Mouse (Mus musculus) kidney, adult 2 months (tissue): ENCODE results near the gene Otub2. TPM values are rescaled to one million over a fixed set of nuclear protein-coding genes. Genes with fewer than 3 reads are reported as not detected.

Experiments
- DNase-seq: peaks from one replicate; pipeline ENCODE4 v3.0.0; 2021
- H3K27ac ChIP-seq: fragments of 200-500 bp; 2 replicates; pipeline ENCODE4 v1.5.1; 2012; ENCODE audit warnings: low read depth, low read length, control low read depth, inconsistent platforms; ENCODE audit not compliant: insufficient read depth
- H3K27me3 ChIP-seq: fragments of 200-500 bp; replicated peaks from 2 replicates; pipeline ENCODE4 v1.6.1; 2012; ENCODE audit warnings: mild to moderate bottlenecking, moderate library complexity, low read length, inconsistent platforms; ENCODE audit not compliant: control insufficient read depth, insufficient read depth
- H3K36me3 ChIP-seq: fragments of 200-500 bp; 2 replicates; pipeline ENCODE4 v1.6.1; 2012; ENCODE audit warnings: mild to moderate bottlenecking, moderate library complexity, low read length, inconsistent platforms; ENCODE audit not compliant: control insufficient read depth, insufficient read depth
- H3K4me1 ChIP-seq: fragments of 200-500 bp; 2 replicates; pipeline ENCODE4 v1.6.1; 2011; ENCODE audit warnings: low read length; ENCODE audit not compliant: control insufficient read depth, insufficient read depth
- H3K4me3 ChIP-seq: fragments of 200-500 bp; 2 replicates; pipeline ENCODE4 v1.5.1; 2011; ENCODE audit warnings: mild to moderate bottlenecking, low read depth, low read length, control low read depth; ENCODE audit not compliant: insufficient read depth
- CTCF ChIP-seq: fragments of 200-500 bp; conservative IDR thresholded peaks from 2 replicates; pipeline ENCODE4 v1.5.1; 2011; ENCODE audit warnings: low read depth, mild to moderate bottlenecking, control low read depth, low read length, moderate library complexity, mixed read lengths; ENCODE audit not compliant: insufficient read depth, insufficient read length
- POLR2A ChIP-seq: fragments of 200-500 bp; IDR thresholded peaks from one replicate; pipeline ENCODE4 v1.6.1; 2011; ENCODE audit warnings: low read depth, low read length, control low read depth
- WGBS: fragments of 180-500 bp; shearing (Covaris S2); methylation state at CpG from one replicate; pipeline ENCODE4 v1.1.7; 2018; 5-methylcytosine and 5-hydroxymethylcytosine counted together
- polyA plus RNA-seq: library from polyadenylated mRNA; depleted of rRNA; stranded (reverse); fragments of >200 nt; gene quantifications from 2 replicates; pipeline ENCODE4 v1.2.3, GENCODE M21; 2012

Gene Otub2
- polyA plus RNA-seq, 1 experiment, result 3.9 TPM

DNA sequence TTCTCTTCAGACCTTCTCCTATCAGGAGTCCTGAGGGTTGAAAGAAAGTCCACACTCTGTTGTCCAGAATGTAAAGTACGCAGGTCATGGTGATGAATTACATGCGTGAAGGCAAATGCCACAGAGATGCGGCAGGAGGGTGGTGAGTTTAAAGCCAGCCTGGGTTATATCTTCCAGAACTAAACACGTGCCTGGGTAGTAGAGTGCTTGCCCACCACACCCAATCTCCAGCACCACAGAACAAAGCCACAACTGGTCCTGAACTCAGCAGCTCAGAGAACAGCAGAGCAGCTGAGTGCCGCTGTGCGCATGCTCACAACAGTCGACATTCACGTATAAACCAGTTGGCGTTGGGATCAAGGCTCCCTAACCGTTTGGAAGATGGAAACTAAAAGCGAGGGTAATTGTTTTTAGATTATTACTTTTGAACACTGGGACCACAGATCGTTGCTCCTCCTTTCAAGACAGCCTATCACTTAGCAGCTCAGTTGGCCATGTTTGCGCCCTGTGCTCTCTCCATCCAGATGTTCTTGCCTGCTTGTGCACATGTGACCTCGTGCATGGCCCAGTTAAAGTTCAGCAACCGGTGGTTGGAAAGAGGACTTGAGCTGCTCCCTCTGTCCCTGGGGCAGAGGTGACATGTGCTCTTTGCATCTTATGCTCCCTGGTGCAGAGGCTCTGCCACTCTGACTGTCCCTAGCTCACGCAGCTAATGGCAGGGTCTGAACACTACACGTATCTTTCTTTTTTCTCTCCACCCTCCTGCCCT, 26.8 kb upstream of the Otub2 start:
- WGBS, result 88% methylated on average over 17 of the region's 17 CpGs
- Histone ChIP-seq H3K27me3 (no peaks in the 10 kb centered on the region), H3K27ac (no peak overlapping the region)

GRCm38 (mm10) chr12:103362336-103362735, 26.1 kb upstream of the Otub2 start:
- TF ChIP-seq POLR2A (no peak), CTCF (no peak)
- 82% methylated on average over 3 of the region's 3 CpGs for WGBS
- no peaks in the 10 kb centered on the region for H3K27me3 ChIP-seq
- H3K27ac ChIP-seq, result no peak overlapping the region
- H3K4me3 ChIP-seq, result no peak overlapping the region
- DNase-seq, result no peak
- H3K36me3 ChIP-seq, result no peaks in the 10 kb centered on the region
- H3K4me1 ChIP-seq, result no peaks in the 10 kb centered on the region

More for the DNA sequence above, 26.8 kb upstream of the Otub2 start:
- no peaks in the 10 kb centered on the region for H3K36me3 ChIP-seq
- DNase-seq, result no peak
- no peak for TF ChIP-seq POLR2A
- H3K4me3 ChIP-seq, result no peak overlapping the region
- H3K4me1 ChIP-seq, result no peaks in the 10 kb centered on the region

DNA sequence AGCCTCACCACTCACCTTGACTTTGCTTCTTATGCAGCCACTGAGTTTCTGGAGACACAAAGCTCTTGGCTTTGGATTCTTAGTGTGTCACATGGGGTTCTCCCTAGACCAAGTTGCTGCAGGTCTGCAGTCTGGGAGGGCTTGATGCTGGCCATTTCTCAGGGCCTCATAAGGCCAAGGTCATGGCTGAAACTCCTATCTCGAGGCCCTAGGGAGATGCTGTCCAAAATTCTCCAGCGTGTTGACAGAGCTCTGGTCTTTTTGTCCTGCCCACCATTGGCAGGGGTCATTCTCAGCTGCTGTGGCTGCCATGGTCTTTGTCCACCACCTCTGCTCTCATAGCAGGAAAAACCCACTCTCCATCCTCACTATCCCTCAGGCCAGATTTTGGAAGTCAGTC, 21.3 kb upstream of the Otub2 start:
- no peaks in the 10 kb centered on the region for H3K27me3 ChIP-seq
- DNase-seq, result no peak
- no peak overlapping the region for H3K27ac ChIP-seq
- H3K36me3 ChIP-seq, result no peaks in the 10 kb centered on the region
- TF ChIP-seq CTCF (no peak), POLR2A (no peak)
- H3K4me3 ChIP-seq, result no peak overlapping the region
- 78% methylated on average over 2 of the region's 2 CpGs for WGBS
- H3K4me1 ChIP-seq, result no peaks in the 10 kb centered on the region

- peak; percentile 46 for DNase-seq
- TF ChIP-seq POLR2A (no peak), CTCF (peak; percentile 57)
- no peaks in the 10 kb centered on the region for H3K36me3 ChIP-seq
Measured at GRCm38 (mm10) chr12:103367620-103368325, 20.7 kb upstream of the Otub2 start.

GRCm38 (mm10) chr12:103368326-103368669, 20.2 kb upstream of the Otub2 start:
- Histone ChIP-seq H3K4me3 (no peak overlapping the region), H3K4me1 (no peaks in the 10 kb centered on the region), H3K27me3 (no peaks in the 10 kb centered on the region), H3K27ac (no peak overlapping the region), H3K36me3 (no peaks in the 10 kb centered on the region)
- TF ChIP-seq CTCF (no peak), POLR2A (no peak)
- DNase-seq, result no peak
- 72% methylated on average over 7 of the region's 7 CpGs for WGBS

More at GRCm38 (mm10) chr12:103367620-103368325, 20.7 kb upstream of the Otub2 start:
- H3K4me1 ChIP-seq, result no peaks in the 10 kb centered on the region
- H3K27ac ChIP-seq, result no peak overlapping the region
- no peaks in the 10 kb centered on the region for H3K27me3 ChIP-seq
- 17% methylated on average over 18 of the region's 18 CpGs for WGBS
- no peak overlapping the region for H3K4me3 ChIP-seq

GRCm38 (mm10) chr12:103368777-103369176, 19.7 kb upstream of the Otub2 start:
- no peaks in the 10 kb centered on the region for H3K4me1 ChIP-seq
- H3K4me3 ChIP-seq, result no peak overlapping the region
- no peaks in the 10 kb centered on the region for H3K36me3 ChIP-seq
- DNase-seq, result no peak
- WGBS, result 53% methylated on average over 2 of the region's 2 CpGs
- H3K27me3 ChIP-seq, result no peaks in the 10 kb centered on the region
- TF ChIP-seq CTCF, result no peak
- TF ChIP-seq POLR2A, result no peak
- no peak overlapping the region for H3K27ac ChIP-seq

DNA sequence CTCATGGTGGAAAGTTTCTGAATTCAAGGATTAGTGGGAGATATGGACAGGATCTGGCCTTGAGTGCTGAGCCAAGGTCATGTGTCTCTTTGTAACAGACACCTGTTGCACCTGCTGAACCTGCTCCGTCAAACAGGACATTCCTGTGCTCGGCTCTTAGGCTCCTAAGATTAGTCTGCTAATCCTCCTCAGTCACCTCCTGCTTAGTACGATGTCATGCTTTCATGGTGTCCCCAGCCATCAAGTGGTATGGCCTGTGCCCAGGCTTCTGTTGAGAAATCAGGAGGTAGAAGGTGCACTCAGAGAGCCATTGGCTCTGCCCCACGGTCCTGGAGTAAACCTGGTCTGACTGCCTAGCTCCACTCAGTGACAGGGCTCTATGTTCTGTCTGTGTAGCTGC, 17.6 kb upstream of the Otub2 start:
- Histone ChIP-seq H3K27ac (no peak overlapping the region), H3K4me3 (no peak overlapping the region), H3K36me3 (no peaks in the 10 kb centered on the region), H3K27me3 (no peaks in the 10 kb centered on the region), H3K4me1 (no peaks in the 10 kb centered on the region)
- 74% methylated on average over 4 of the region's 4 CpGs for WGBS
- no peak for DNase-seq
- TF ChIP-seq POLR2A (no peak), CTCF (no peak)
